ENCODE assay signal across 8 mouse cellular contexts in genomic region chr10:62946738-62947471, GRCm38 (mm10). TPM values are rescaled to one million over a fixed set of nuclear protein-coding genes. Genes with fewer than 3 reads are reported as not detected.
A peak's percentile ranks its signal among the peaks of the same experiment; 100 is the strongest.
DNase-seq lines count a peak whose midpoint lies in the region; ATAC-seq lines count a peak whose summit lies in the region.

Dna2 (plus strand) TSS chr10:62947026.

- peak within 1 kb of the TSS; percentile 81 for H3K27ac ChIP-seq in embryonic facial prominence, embryonic 14.5 days (replicated peaks; ENCODE audit: low read depth, low read length)
- H3K27ac ChIP-seq in kidney, embryonic 14.5 days (ENCODE audit: low read depth, low read length): peak within 1 kb of the TSS; percentile 90
- peak within 1 kb of the TSS; percentile 84 for H3K27ac ChIP-seq in limb, embryonic 15.5 days

- peak within 1 kb of the TSS; percentile 76 for H3K4me3 ChIP-seq in embryonic facial prominence, embryonic 14.5 days (ENCODE audit: low read depth, low read length)
- peak within 1 kb of the TSS; percentile 68 for H3K4me3 ChIP-seq in kidney, embryonic 14.5 days (ENCODE audit: low read length)
- peak within 1 kb of the TSS; percentile 72 for H3K4me3 ChIP-seq in limb, embryonic 15.5 days

- peak; percentile 83 for DNase-seq in 416B (ENCODE audit: low read depth)
- peak; percentile 30 to 35 for DNase-seq in adrenal gland, postnatal 4 days (ENCODE audit: low spot score in 2 of 2)
- DNase-seq in embryonic facial prominence, embryonic 14.5 days (ENCODE audit: low spot score): peak; percentile 92
- DNase-seq in heart, adult 9 months (ENCODE audit: low spot score in 2 of 2): peak; percentile 67 to 68
- DNase-seq in monocyte, adult 2 months (ENCODE audit: low read depth in 1 of 2, low spot score in 2 of 2): peak; percentile 36 to 45
- DNase-seq in spleen, postnatal 36 days (ENCODE audit: low spot score in 2 of 2): peak; percentile 48 to 61

- no peaks in the 10 kb centered on the region for H3K9me3 ChIP-seq in embryonic facial prominence, embryonic 14.5 days (ENCODE audit: control insufficient read depth, low read length)
- H3K9me3 ChIP-seq in kidney, embryonic 14.5 days (ENCODE audit: control insufficient read depth, low read length): no peaks in the 10 kb centered on the region
- no peaks in the 10 kb centered on the region for H3K9me3 ChIP-seq in limb, embryonic 15.5 days

- peaks cover 40% of the 10 kb centered on the region for H3K36me3 ChIP-seq in embryonic facial prominence, embryonic 14.5 days (ENCODE audit: control insufficient read depth, insufficient read depth, low read length)
- peaks cover 22% of the 10 kb centered on the region; the same call in 1 of the 2 replicates for H3K36me3 ChIP-seq in kidney, embryonic 14.5 days (ENCODE audit: control insufficient read depth, insufficient read depth, low read length)
- peaks cover 26% of the 10 kb centered on the region for H3K36me3 ChIP-seq in limb, embryonic 15.5 days

- ATAC-seq in embryonic facial prominence, embryonic 14.5 days (ENCODE audit: low read depth): peak; percentile 95
- peak; percentile 94 for ATAC-seq in kidney, embryonic 14.5 days (ENCODE audit: low FRiP score, low TSS enrichment)
- ATAC-seq in limb, embryonic 15.5 days (ENCODE audit: insufficient number of reproducible peaks, low FRiP score, low TSS enrichment, low read depth): peak; percentile 79; the same call in 1 of the 2 replicates

- peak within 1 kb of the TSS; percentile 82 for H3K4me2 ChIP-seq in embryonic facial prominence, embryonic 14.5 days (ENCODE audit: low read depth, low read length)
- H3K4me2 ChIP-seq in kidney, embryonic 14.5 days (replicated peaks; ENCODE audit: low read depth, low read length): peak within 1 kb of the TSS; percentile 81
- peak within 1 kb of the TSS; percentile 79 for H3K4me2 ChIP-seq in limb, embryonic 15.5 days

- H3K27me3 ChIP-seq in embryonic facial prominence, embryonic 14.5 days (replicated peaks; ENCODE audit: control insufficient read depth, insufficient read depth, low read length): no peaks in the 10 kb centered on the region
- H3K27me3 ChIP-seq in kidney, embryonic 14.5 days (ENCODE audit: control insufficient read depth, insufficient read depth, low read length): no peaks in the 10 kb centered on the region
- H3K27me3 ChIP-seq in limb, embryonic 15.5 days: no peaks in the 10 kb centered on the region

- peak within 1 kb of the TSS; percentile 85 for H3K9ac ChIP-seq in embryonic facial prominence, embryonic 14.5 days (ENCODE audit: low read depth, low read length)
- peak within 1 kb of the TSS; percentile 87 for H3K9ac ChIP-seq in kidney, embryonic 14.5 days (ENCODE audit: low read depth, low read length)
- peak within 1 kb of the TSS; percentile 35 for H3K9ac ChIP-seq in limb, embryonic 15.5 days

- no peaks in the 10 kb centered on the region for H3K4me1 ChIP-seq in embryonic facial prominence, embryonic 14.5 days (ENCODE audit: control insufficient read depth, insufficient read depth, low read length)
- H3K4me1 ChIP-seq in kidney, embryonic 14.5 days (ENCODE audit: control insufficient read depth, insufficient read depth, low read length): 0 out of 2 replicates have a peak, but pooled peaks cover 4% of the 10 kb centered on the region
- peaks cover 4% of the 10 kb centered on the region; the same call in 1 of the 2 replicates for H3K4me1 ChIP-seq in limb, embryonic 15.5 days

- under 1% methylated on average over 54 of the region's 68 CpGs for WGBS in embryonic facial prominence, embryonic 14.5 days
- WGBS in kidney, embryonic 14.5 days: under 1% methylated on average over 61 of the region's 68 CpGs
- under 1% methylated on average over 68 of the region's 68 CpGs for WGBS in limb, embryonic 15.5 days

RNA-seq across cellular contexts. Expression of gene Dna2, which starts in this region (rescaled TPM):
- 10 to 100 TPM in 1 of 2 experiments, 1 to 10 TPM in 1; 9.5 to 11.8 TPM for total RNA-seq in adrenal gland, postnatal 4 days (2021)
- polyA plus RNA-seq in embryonic facial prominence, embryonic 14.5 days (2014; fragmentation: Nextera tagmentation; extraction: Ambion mirVana): 11.0 and 11.9 TPM in 2 replicates
- polyA plus RNA-seq in kidney, embryonic 14.5 days (2014; fragmentation: Nextera tagmentation; extraction: Ambion mirVana): 20.5 and 27.2 TPM in 2 replicates
- 12.5 and 12.9 TPM in 2 replicates for polyA plus RNA-seq in limb, embryonic 15.5 days (2015; fragmentation: Nextera tagmentation; extraction: Ambion mirVana)

Comparison
In these comparisons a context has a peak if more than half of its experiments do, and no peak if none do; other contexts are left out.
1. Peak in every context shown above with its lines: DNase-seq, ATAC-seq, H3K4me3 ChIP-seq and H3K27ac ChIP-seq.
2. DNase-seq: peak in every context shown above with its lines; median percentile 92 in embryonic facial prominence, embryonic 14.5 days; 83 in 416B; 68 in heart, adult 9 months; 54 in spleen, postnatal 36 days; 40 in monocyte, adult 2 months; 32 in adrenal gland, postnatal 4 days.
3. H3K9ac ChIP-seq: peak in every context shown above with its lines; median percentile 87 in kidney, embryonic 14.5 days; 85 in embryonic facial prominence, embryonic 14.5 days; 35 in limb, embryonic 15.5 days.